Mouse (Mus musculus): ENCODE measurements around the gene Phf23. TPM values are rescaled to one million over a fixed set of nuclear protein-coding genes. Genes with fewer than 3 reads are reported as not detected.
A peak's percentile ranks its signal among the peaks of the same experiment; 100 is the strongest.

The Phf23 gene
- polyA plus RNA-seq, 1 experiment = 21.4 TPM

DNA sequence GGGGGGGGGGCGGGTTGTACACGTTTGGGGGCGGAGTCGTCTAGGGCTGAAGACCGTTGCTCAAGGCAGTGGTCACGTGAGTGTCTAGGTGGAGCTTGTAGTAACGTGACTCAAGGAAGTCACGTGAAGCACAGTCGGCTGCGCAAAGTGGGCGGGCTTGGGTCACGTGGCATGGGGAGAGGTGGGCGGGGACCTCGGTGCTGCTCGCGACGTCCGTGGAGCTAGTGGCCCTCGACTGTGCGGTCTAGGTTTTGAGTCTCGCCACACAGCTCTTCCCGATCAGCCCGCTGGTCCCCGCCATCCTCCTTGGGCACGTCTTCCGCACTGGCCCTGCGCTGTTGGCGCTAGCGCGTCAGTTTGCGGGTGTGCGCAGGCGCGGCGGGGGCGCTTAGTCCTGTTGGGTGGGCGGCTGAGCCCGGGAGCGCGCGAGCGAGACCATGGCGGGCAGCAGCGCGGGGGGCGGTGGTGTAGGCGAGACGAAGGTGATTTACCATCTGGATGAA is 4.9 kb downstream of the Phf23 start, which contains the start of gene Dvl2:
Dvl2 (plus strand) TSS at position 200 of the 503 bp plus-strand sequence.
- peak; percentile 97 for DNase-seq

GRCm38 (mm10) chr11:70001159-70001558 is 5.6 kb downstream of the Phf23 start:
- WGBS = 12% methylated on average over 8 of the region's 8 CpGs
- H3K36me3 ChIP-seq (ENCODE audit: control insufficient read depth, insufficient read depth, low read length) = peaks cover 2% of the 10 kb centered on the region; the same call in 1 of the 2 replicates
- no peak for DNase-seq
- peaks cover 3% of the 10 kb centered on the region; the same call in 1 of the 2 replicates for H3K4me1 ChIP-seq (ENCODE audit: control insufficient read depth, insufficient read depth, low read length)
- peak overlapping the region; percentile 65; the same call in 1 of the 2 replicates for H3K27ac ChIP-seq (ENCODE audit: insufficient read depth, low read depth, low read length)
- TF ChIP-seq POLR2A (IDR thresholded peaks at IDR 0.05; ENCODE audit: low read depth, low read length) (no peak), CTCF (conservative IDR thresholded peaks at IDR 0.05; ENCODE audit: insufficient read depth, insufficient read length, low read depth, low read length) (no peak)
- H3K4me3 ChIP-seq (ENCODE audit: insufficient read depth, low read depth, low read length) = peak overlapping the region; percentile 69
- no peaks in the 10 kb centered on the region for H3K27me3 ChIP-seq (replicated peaks; ENCODE audit: control insufficient read depth, insufficient read depth, low read length)

More for the DNA sequence above, 4.9 kb downstream of the Phf23 start, which contains the start of gene Dvl2:
- Histone ChIP-seq H3K4me1 (ENCODE audit: control insufficient read depth, insufficient read depth, low read length) (peaks cover 3% of the 10 kb centered on the region; the same call in 1 of the 2 replicates), H3K36me3 (ENCODE audit: control insufficient read depth, insufficient read depth, low read length) (no peaks in the 10 kb centered on the region; the same call in 1 of the 2 replicates), H3K27me3 (replicated peaks; ENCODE audit: control insufficient read depth, insufficient read depth, low read length) (no peaks in the 10 kb centered on the region), H3K27ac (ENCODE audit: insufficient read depth, low read depth, low read length) (peak within 1 kb of the TSS; percentile 65), H3K4me3 (ENCODE audit: insufficient read depth, low read depth, low read length) (peak within 1 kb of the TSS; percentile 69)
- TF ChIP-seq CTCF (conservative IDR thresholded peaks at IDR 0.05; ENCODE audit: insufficient read depth, insufficient read length, low read depth, low read length) = no peak
- TF ChIP-seq POLR2A (IDR thresholded peaks at IDR 0.05; ENCODE audit: low read depth, low read length) = peak; percentile 88
- WGBS = 1% methylated on average over 48 of the region's 48 CpGs

- Histone ChIP-seq H3K27ac (ENCODE audit: insufficient read depth, low read depth, low read length) (no peak overlapping the region), H3K4me3 (ENCODE audit: insufficient read depth, low read depth, low read length) (no peak overlapping the region), H3K27me3 (replicated peaks; ENCODE audit: control insufficient read depth, insufficient read depth, low read length) (no peaks in the 10 kb centered on the region), H3K4me1 (ENCODE audit: control insufficient read depth, insufficient read depth, low read length) (peaks cover 3% of the 10 kb centered on the region; the same call in 1 of the 2 replicates), H3K36me3 (ENCODE audit: control insufficient read depth, insufficient read depth, low read length) (peaks cover 2% of the 10 kb centered on the region; the same call in 1 of the 2 replicates)
- peak; percentile 40 for DNase-seq
- TF ChIP-seq POLR2A (IDR thresholded peaks at IDR 0.05; ENCODE audit: low read depth, low read length) = no peak
- TF ChIP-seq CTCF (conservative IDR thresholded peaks at IDR 0.05; ENCODE audit: insufficient read depth, insufficient read length, low read depth, low read length) = peak; percentile 44
Measured at GRCm38 (mm10) chr11:70001865-70002264, 6.3 kb downstream of the Phf23 start.

DNA sequence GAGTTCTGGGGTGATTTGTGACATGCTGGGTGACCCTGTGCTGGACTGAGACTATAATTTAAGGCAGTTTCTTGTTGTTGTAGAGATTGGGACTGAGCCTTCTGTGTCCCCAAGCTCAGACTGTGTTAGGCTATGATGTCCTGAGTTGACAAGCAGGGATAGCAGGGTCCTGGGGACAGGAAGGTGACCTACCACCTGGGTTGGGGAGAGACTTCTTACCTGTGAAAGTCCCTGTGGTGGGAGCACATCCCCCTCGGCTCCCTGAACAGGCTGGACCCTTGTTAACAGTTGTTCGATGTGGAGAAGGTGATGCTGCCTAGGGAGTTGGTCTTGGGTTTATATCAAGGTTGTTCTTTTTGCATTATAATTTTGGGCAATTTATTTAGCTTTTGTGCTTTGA is 6.9 kb downstream of the Phf23 start:
- H3K4me1 ChIP-seq (ENCODE audit: control insufficient read depth, insufficient read depth, low read length) = peaks cover 3% of the 10 kb centered on the region; the same call in 1 of the 2 replicates
- H3K36me3 ChIP-seq (ENCODE audit: control insufficient read depth, insufficient read depth, low read length) = peaks cover 2% of the 10 kb centered on the region; the same call in 1 of the 2 replicates
- no peak overlapping the region for H3K4me3 ChIP-seq (ENCODE audit: insufficient read depth, low read depth, low read length)
- H3K27me3 ChIP-seq (replicated peaks; ENCODE audit: control insufficient read depth, insufficient read depth, low read length) = no peaks in the 10 kb centered on the region
- WGBS = 91% methylated on average over 2 of the region's 2 CpGs
- TF ChIP-seq CTCF (conservative IDR thresholded peaks at IDR 0.05; ENCODE audit: insufficient read depth, insufficient read length, low read depth, low read length) (no peak), POLR2A (IDR thresholded peaks at IDR 0.05; ENCODE audit: low read depth, low read length) (no peak)
- no peak for DNase-seq
- no peak overlapping the region for H3K27ac ChIP-seq (ENCODE audit: insufficient read depth, low read depth, low read length)

GRCm38 (mm10) chr11:70005521-70005920 is 9.9 kb downstream of the Phf23 start:
- no peaks in the 10 kb centered on the region for H3K27me3 ChIP-seq (replicated peaks; ENCODE audit: control insufficient read depth, insufficient read depth, low read length)
- H3K4me1 ChIP-seq (ENCODE audit: control insufficient read depth, insufficient read depth, low read length) = no peaks in the 10 kb centered on the region; the same call in 1 of the 2 replicates
- H3K36me3 ChIP-seq (ENCODE audit: control insufficient read depth, insufficient read depth, low read length) = peaks cover 2% of the 10 kb centered on the region
- DNase-seq = no peak
- TF ChIP-seq CTCF (conservative IDR thresholded peaks at IDR 0.05; ENCODE audit: insufficient read depth, insufficient read length, low read depth, low read length) (peak; percentile 54), POLR2A (IDR thresholded peaks at IDR 0.05; ENCODE audit: low read depth, low read length) (no peak)
- H3K27ac ChIP-seq (ENCODE audit: insufficient read depth, low read depth, low read length) = no peak overlapping the region
- WGBS = 58% methylated on average over 5 of the region's 5 CpGs
- no peak overlapping the region for H3K4me3 ChIP-seq (ENCODE audit: insufficient read depth, low read depth, low read length)

- Histone ChIP-seq H3K36me3 (ENCODE audit: control insufficient read depth, insufficient read depth, low read length) (peaks cover 2% of the 10 kb centered on the region), H3K4me1 (ENCODE audit: control insufficient read depth, insufficient read depth, low read length) (peaks cover 11% of the 10 kb centered on the region; the same call in 1 of the 2 replicates), H3K4me3 (ENCODE audit: insufficient read depth, low read depth, low read length) (no peak overlapping the region), H3K27ac (ENCODE audit: insufficient read depth, low read depth, low read length) (no peak overlapping the region), H3K27me3 (replicated peaks; ENCODE audit: control insufficient read depth, insufficient read depth, low read length) (no peaks in the 10 kb centered on the region)
- 74% methylated on average over 6 of the region's 6 CpGs for WGBS
- no peak for DNase-seq
- TF ChIP-seq POLR2A (IDR thresholded peaks at IDR 0.05; ENCODE audit: low read depth, low read length) (no peak), CTCF (conservative IDR thresholded peaks at IDR 0.05; ENCODE audit: insufficient read depth, insufficient read length, low read depth, low read length) (no peak)
Measured at GRCm38 (mm10) chr11:70010033-70010432, 14.5 kb downstream of the Phf23 start.

- peaks cover 2% of the 10 kb centered on the region for H3K36me3 ChIP-seq (ENCODE audit: control insufficient read depth, insufficient read depth, low read length)
- H3K27ac ChIP-seq (ENCODE audit: insufficient read depth, low read depth, low read length) = no peak overlapping the region
- H3K4me1 ChIP-seq (ENCODE audit: control insufficient read depth, insufficient read depth, low read length) = peaks cover 11% of the 10 kb centered on the region; the same call in 1 of the 2 replicates
- no peaks in the 10 kb centered on the region for H3K27me3 ChIP-seq (replicated peaks; ENCODE audit: control insufficient read depth, insufficient read depth, low read length)
- TF ChIP-seq CTCF (conservative IDR thresholded peaks at IDR 0.05; ENCODE audit: insufficient read depth, insufficient read length, low read depth, low read length) = no peak
- no peak for TF ChIP-seq POLR2A (IDR thresholded peaks at IDR 0.05; ENCODE audit: low read depth, low read length)
- DNase-seq = no peak
- WGBS = 77% methylated on average over 12 of the region's 12 CpGs
- no peak overlapping the region for H3K4me3 ChIP-seq (ENCODE audit: insufficient read depth, low read depth, low read length)
Measured at GRCm38 (mm10) chr11:70010548-70010947, 15.0 kb downstream of the Phf23 start.
